Mouse (Mus musculus) left cerebral cortex, postnatal 4 days (tissue): ENCODE results near the gene Rmnd1. TPM values are rescaled to one million over a fixed set of nuclear protein-coding genes. Genes with fewer than 3 reads are reported as not detected.
"Not testable (repeated sequence)": the region's sequence is repeated elsewhere in the genome, so short reads cannot be mapped to it uniquely, and the experiment has no call there.

ENCODE experiments used
- DNase-seq: peaks from one replicate; pipeline ENCODE4 v3.0.0-alpha.2; 2022
- intact Hi-C: fragments of 180-260 bp; cut with DNase I; formaldehyde crosslinking; loops from one replicate; pipeline ENCODE4 v1.15.1; 2025
- total RNA-seq, 2 experiments: library from RNA; stranded (reverse); gene quantifications; 2 replicates each; pipeline ENCODE4 v1.2.3; 2021

Rmnd1 gene
- 10 to 100 TPM; 25.2 to 29.7 TPM for total RNA-seq

DNA sequence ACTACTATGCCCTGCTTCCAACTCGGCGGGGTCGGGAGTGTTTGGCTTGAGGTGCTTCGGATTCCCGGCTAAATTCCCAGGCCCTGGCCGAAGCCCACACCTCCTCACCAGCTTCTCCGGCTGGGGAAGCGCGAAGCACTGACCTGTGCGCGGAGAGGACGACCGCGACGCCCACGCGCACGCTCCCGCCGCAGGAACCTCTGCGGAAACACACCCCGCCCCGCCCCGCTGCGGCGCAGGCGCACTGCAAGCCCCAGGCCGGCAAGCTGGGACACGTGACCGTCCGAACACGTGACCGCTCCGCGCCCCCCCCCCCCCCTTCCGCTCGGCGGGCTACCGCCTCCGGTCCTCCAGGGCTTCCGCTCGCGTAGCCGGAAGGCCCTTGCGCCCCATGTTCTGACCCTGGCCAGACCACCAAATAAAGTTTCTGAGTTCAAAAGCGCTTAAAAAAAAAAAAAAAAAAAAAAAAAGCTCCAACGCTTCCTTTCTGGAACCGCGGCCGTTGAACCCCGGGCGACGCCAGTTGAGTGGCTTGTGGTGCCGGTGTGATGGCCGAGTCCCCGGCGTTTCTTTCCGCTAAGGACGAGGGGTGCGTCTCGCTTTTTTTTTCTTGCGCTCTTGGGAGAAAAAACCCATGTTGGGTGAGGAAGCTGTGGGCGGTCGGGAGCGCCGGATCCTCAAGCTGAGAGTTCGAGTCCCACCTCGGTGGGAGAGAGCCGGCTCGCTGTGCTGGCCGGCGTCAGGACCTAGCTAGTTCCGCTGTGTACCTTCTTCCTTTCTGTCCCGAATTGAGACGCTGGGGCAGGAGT is at the start of gene Rmnd1, which contains the start of gene Armt1:
Gene Rmnd1 (minus strand): TSS at position 266 of the 809 bp plus-strand sequence.
Gene Armt1 (plus strand): TSS at position 345 of the 809 bp plus-strand sequence.
- peak; percentile 96 for DNase-seq
- intact Hi-C loops, result no loop called here

- intact Hi-C loops, result no loop called here
- DNase-seq, result no peak
Measured at GRCm38 (mm10) chr10:4481695-4482094, 49.5 kb upstream of the Rmnd1 start.

GRCm38 (mm10) chr10:4480929-4481328 is 48.7 kb upstream of the Rmnd1 start:
- intact Hi-C loops, result no loop called here
- no peak for DNase-seq

DNA sequence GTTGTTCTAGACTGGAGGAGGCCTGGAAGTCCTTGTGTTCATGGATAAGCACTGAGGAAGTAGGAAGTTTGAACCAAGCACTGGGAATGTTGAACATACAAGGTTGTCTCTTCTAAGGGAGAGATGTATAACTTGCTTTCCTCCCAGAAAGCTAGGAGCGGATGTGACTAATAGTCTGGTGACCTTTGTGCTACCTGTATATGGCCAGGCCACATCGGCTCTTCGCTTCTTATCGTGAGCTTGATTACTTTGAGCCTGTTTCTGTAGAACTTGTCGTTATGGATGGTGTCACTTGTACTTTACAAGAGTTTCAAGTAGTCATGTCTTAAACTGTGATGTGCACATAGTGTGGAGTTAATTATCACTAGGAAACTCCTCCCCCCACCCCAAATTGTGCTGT is 44.4 kb upstream of the Rmnd1 start:
- DNase-seq, result no peak
- intact Hi-C loops, result no loop called here

- DNase-seq, result no peak
- intact Hi-C loops, result no loop called here
Measured at GRCm38 (mm10) chr10:4475431-4475830, 43.2 kb upstream of the Rmnd1 start.

- DNase-seq, result no peak
- intact Hi-C loops, result no loop called here
Measured at GRCm38 (mm10) chr10:4473591-4473993, 41.4 kb upstream of the Rmnd1 start.

DNA sequence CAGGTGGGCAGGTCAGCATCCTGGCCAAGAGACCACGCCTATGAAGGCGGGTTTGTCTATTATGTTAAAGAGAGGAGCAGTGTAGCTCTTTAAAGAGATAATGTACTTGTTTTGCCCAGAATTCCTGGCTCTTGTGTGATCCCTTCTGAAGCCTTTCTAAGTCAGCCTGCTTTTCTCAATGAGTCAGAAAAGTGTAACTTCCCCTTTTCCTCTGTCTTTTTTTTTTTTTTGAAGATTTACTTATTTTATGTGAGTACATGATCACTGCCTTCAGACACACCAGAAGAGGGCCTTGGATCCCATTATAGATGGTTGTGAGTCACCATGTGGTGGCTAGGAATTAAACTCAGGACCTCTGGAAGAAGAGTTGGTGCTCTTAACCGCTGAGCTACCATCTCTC is 37.2 kb upstream of the Rmnd1 start:
- DNase-seq, result no peak
- intact Hi-C loops, result no loop called here

DNA sequence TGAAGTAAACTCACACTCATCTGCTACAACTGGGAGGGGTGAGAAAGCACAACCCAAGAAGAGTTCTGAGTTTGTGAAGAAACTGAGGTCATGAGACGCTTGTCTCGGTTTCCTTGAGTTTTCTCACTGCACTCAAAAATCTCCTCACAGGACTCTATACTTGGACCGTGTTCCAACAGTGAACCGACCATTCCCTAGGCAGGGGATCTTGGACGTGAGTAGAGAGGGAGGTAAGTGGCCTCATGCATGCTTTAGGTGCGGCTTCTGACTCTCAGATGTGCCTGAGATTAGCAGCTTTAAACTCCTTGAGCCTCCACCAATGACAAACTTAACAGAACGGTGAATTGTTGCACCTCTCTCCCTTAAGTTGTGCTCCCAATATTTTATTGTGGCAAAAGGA is 33.6 kb upstream of the Rmnd1 start:
- intact Hi-C loops, result no loop called here
- no peak for DNase-seq

GRCm38 (mm10) chr10:4460201-4460600 is 28.0 kb upstream of the Rmnd1 start:
- DNase-seq, result no peak
- intact Hi-C loops, result no loop called here

DNA sequence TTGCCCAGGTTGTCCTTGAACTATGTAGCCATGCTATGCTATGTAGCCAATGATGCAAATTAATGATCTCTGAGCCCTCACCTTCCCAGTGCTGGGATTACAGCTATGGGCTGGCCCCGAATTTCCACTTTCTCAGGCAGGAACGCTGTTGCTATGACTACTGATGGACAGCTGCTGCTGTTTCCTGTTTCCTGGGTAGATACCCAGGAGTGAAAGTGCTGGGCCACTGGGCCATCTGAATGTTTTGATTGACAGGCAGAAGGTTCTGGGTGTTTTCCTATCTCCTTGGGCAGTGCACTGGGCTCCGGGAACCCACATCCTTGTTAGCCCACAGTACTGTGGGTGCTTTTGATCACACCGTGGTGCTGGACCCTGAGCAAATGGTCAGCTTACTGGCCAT is 24.2 kb upstream of the Rmnd1 start:
- no peak for DNase-seq
- intact Hi-C loops, result no loop called here

- no peak for DNase-seq
- intact Hi-C loops, result no loop called here
Measured at GRCm38 (mm10) chr10:4435416-4435815, 3.2 kb upstream of the Rmnd1 start.

DNA sequence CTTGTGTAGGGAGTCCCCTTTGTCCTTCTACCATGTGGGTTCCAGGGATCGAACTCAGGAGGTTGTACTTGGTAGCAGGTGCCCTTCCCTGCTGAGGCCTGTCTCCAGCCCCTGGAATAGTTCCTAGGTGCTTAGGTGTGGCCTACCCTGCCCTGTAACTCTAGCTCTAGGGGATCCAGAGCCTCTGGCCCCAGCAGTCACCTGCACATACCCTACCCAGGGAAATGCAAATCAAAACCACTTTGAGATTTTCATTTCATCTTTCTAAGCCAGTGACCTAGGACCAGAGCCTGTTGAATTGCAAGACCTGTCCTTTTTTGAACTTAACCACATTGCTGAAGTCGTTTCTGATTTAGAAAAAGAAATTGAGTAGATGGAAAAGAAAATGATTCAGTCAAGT is 1.7 kb upstream of the Rmnd1 start:
- DNase-seq, intact Hi-C loops: not testable (repeated sequence)

- DNase-seq, result no peak
- intact Hi-C loops, result no loop called here
Measured at GRCm38 (mm10) chr10:4432996-4433755, 988 bp upstream of the Rmnd1 start.

GRCm38 (mm10) chr10:4431746-4432122 is 454 bp downstream of the Rmnd1 start:
- intact Hi-C loops, result no loop called here
- no peak for DNase-seq

GRCm38 (mm10) chr10:4430826-4431225 is 1.4 kb downstream of the Rmnd1 start:
- intact Hi-C loops, result no loop called here
- peak; percentile 55 for DNase-seq

GRCm38 (mm10) chr10:4430399-4430798 is 1.8 kb downstream of the Rmnd1 start:
- DNase-seq, result no peak
- intact Hi-C loops, result no loop called here

GRCm38 (mm10) chr10:4425245-4425644 is 6.9 kb downstream of the Rmnd1 start:
- intact Hi-C loops, result no loop called here
- DNase-seq, result no peak

DNA sequence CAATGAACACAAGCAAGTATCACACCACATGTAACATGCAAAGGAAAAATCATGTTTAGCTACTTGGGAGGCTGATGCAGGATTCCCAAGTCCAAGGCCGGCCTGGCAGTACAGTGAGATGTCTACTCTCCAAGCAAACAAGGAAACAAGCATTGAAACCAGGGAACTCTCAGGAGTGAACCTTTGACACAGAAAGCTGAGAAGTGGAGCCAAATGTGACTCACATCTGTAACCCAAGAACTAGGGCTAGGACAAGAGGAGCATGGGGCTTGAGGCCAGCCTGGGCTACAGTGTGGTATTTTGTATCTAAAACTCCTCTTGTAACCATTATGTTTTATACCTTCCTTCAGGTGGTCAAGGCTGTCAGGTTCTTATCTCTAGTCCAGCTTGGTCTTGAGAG is 25.0 kb downstream of the Rmnd1 start:
- intact Hi-C loops, result loop anchor here (5.0 kb wide), 1 partner anchor 755 kb away; no protein-coding TSS in a partner anchor
- no peak for DNase-seq

- no peak for DNase-seq
- intact Hi-C loops, result loop anchor here (5.0 kb wide), 1 partner anchor 757 kb away; no protein-coding TSS in a partner anchor
Measured at GRCm38 (mm10) chr10:4405511-4405910, 26.7 kb downstream of the Rmnd1 start.

DNA sequence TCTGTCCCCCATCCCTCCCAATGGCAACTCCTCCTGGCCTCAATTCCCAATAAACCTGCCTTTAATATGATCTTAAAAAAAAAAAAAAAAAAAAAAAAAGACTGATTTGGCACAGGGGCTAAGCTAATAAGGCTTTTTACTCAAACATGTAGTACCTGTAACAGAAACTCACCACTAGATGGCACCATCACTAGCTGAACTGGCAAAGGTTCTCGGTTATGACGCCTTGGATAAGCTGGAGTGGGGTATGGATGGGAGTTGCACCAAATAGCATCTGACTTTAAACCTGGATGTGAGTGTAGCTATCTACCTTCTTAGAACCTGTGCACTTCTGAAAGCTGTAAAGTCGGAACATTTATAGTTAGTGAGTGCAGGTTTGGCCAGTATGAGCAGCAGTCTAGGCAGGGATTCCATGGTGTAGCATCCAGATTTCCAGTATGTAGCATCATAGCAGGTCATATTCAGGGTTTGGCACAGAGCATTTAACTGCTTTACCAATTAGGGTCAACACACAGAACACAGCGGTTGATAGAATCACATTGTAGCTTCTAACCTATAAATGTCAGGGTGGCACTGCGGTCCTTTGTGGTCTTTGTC is 27.2 kb downstream of the Rmnd1 start:
- peak; percentile 29 for DNase-seq

GRCm38 (mm10) chr10:4398058-4398457 is 34.1 kb downstream of the Rmnd1 start:
- no peak for DNase-seq
- intact Hi-C loops, result no loop called here

More for the DNA sequence above, 27.2 kb downstream of the Rmnd1 start:
- intact Hi-C loops, result loop anchor here (5.0 kb wide), 1 partner anchor 757 kb away; no protein-coding TSS in a partner anchor
